Mouse (Mus musculus) adrenal gland, postnatal 10 days (tissue): ENCODE results near the gene Ebp. TPM values are rescaled to one million over a fixed set of nuclear protein-coding genes. Genes with fewer than 3 reads are reported as not detected.

ENCODE experiments used
- DNase-seq: peaks from one replicate; pipeline ENCODE4 v3.0.0; 2021; ENCODE audit warnings: mixed read lengths
- total RNA-seq, 2 experiments: library from RNA; stranded (reverse); gene quantifications; 2 replicates each; pipeline ENCODE4 v1.2.3; 2021

Ebp gene
- total RNA-seq, 2 experiments from 2014 or later, result 41.5 to 53.1 TPM

DNA sequence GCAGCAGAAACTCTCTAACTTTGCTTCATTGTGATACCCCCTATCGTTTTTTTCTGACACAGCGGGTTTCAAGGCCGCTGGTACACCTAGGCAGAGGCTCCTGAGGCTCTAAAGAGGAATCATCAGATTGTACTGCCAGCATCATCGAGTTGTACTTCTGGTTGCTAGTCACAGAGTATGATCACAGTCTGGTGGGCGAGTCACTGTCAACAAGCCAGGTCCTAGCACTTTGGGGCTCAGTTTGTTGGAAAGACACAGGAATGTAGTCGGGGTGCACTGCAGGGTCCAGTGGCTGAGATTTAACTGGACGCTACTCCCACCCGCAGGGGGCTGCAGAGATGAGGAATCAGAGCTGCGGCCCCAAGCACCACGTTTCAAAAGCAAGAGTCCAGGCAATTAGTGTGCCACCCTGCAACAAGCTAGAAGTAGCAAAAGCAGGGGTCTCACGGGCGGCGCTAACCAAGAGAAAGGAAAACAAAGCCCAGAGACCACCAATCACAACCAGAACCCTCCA is 1.1 kb downstream of the Ebp start:
- peak; percentile 5 for DNase-seq

DNA sequence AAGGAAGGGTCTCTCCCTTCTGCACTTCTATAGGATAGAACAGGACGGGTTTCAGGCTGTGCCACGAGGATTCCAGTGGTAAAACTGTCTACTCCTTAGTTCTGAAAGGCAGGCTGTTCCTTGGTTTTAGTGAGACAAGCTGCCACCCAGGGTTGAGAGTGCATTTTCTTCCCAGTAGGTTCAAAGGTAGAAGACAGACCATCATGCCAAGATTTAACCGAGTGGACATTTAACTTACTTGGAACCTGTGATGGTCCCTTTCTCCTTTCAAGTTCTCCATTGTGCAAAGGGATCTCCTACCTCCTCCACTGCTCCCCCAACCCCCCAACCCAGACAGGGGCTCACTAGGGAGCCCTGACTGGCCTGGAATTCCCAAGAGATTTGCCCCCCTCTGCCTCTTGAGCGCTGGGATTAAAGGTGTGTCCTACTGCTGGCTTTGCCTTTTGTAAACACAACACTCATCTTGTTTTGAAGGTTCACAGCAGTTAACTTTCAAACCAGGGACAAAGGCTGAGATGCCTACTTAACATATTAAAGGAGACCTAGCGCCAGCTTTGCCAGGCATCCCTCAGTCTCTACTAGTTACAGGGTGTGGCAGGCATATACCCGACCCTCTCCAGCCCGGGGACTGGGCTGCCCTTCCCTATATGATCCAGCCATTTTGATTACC is 10.3 kb downstream of the Ebp start:
- no peak for DNase-seq

DNA sequence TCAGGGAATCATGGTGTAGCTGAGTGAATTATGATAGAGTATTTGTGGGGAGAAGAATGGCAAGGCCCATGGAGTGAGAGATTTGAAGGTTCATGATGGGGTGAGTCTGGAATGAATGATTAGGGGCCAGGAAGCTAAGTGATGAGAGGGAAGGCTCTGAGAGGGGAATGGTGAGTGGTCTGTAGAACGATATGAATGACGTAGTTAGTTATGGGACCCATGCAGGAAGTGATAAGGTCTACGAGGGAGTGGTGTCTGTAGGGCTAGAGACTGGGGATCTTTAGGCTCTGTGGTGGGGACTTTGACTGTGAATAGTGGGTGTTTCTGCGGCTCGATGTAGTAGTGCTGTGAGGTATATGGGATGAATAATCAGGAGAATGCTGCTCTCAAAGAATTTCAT is 13.7 kb downstream of the Ebp start:
- no peak for DNase-seq

DNA sequence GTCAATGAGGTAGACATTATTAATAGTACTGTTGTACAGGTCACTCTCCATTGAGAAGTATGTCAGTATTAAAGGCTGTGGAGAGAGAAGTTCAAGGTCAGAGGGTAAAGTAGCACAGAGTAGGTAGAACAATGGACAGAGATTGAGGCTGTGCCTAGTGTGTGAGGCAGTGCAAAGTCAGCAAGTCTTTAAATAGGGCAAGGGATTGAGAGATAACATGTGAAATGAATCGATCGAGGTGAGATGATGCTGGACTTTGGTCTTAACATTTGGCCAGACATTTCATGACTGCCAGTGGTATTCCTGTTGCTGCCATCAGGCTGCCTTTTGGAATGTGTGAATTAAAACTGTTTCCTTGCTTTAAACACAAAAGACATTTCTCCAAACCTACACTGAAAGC is 14.4 kb downstream of the Ebp start:
- no peak for DNase-seq

DNA sequence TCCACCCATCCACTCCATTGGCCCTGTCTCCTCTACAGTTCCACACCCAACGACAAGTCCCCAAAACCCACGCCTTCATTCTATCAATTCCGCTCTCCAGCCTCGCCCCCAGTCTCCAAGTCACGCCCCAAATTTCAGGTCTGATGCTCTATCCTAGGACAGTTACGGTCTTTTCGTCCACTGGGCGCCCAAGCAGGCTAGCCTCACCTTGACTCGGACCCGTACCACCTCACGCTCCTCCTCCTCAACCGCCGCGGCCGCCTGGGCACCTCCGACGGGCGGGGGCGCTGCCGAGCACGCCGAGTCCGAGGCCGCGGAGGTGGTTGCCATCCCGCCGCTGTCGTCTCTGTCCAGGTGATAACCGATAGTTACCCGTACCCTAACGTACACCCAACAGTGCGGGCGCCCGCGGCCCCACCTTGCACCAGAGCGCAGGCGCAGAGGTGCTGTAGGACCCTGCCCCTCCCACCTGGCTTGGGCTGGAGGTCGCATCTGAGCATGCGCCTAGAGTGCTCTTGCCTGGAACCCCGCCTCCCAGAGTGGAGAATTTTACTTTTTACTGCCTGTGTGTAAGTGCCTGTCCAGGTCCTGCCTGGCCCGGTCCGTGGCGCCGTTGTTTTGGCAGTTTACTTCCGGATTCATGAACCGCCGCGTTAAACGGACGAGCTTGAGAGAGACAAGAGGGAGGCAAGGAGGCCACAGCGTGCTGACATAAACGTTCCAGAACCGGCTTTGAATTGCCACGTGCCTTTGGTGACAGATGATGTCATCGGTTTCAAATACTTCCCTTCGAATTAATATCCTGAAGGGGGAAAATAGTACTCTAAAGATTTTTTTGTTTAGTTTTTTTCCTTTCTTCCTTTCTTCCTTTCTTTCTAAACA is 17.6 kb downstream of the Ebp start, which contains the start of gene Tbc1d25:
Gene Tbc1d25 (minus strand): TSS at position 678 of the 882 bp plus-strand sequence.
- peak; percentile 87 for DNase-seq

DNA sequence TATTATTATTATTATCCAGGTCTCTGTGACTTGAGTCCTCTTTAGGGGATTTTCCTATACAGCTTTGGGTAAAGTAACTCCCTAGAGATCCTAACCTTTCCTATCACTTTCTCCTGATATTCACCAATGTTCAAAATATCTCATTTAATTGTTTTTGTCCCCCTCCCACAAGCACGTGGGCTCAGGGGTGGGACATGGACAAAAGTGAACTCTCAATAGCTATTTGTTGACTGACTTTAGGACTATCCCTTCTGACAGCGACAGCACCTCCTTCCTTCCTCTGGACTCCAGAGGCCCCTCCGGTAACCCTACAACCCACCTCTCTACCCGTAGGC is 18.2 kb downstream of the Ebp start:
- no peak for DNase-seq

DNA sequence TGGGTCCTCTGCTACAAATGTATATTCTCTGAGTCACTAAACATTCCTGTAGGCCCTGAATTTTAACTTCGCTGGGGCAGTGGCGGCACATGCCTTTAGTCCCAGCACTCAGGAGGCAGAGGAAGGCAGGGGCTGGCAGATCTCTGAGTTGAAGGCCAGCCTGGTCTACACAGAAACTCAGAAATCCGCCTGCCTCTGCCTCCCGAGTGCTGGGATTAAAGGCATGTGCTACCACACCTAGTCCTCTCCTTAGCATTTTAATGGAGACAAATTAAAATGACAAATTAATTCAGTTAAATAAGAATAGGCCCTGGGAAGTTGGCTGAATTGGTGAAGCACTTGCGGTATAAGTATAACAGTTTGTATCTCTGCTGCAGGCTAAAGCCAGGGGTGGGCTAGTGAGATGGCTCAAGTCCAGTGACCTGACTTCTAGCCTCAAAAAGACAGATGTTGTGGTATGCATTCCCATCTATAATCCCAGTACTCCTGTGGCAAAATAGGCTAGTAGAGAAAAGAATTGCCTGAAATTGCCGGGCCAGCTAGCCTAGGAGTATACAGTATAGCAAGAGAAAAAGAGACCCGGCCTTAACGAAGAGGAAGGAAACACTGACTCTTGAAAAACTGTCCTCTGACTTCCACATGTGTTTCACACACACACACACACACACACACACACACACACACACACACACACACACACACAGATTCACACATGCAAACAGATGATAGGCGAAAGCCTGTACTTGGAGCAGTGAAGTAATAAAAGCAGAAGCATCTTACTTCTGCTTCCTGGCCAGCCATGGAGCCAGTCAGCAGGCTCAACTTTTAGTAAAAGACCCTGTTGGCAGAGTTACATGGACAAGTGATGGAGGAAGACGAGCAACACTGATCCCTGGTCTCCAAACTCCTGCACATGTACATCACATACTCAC is 25.3 kb downstream of the Ebp start:
- DNase-seq, result no peak

DNA sequence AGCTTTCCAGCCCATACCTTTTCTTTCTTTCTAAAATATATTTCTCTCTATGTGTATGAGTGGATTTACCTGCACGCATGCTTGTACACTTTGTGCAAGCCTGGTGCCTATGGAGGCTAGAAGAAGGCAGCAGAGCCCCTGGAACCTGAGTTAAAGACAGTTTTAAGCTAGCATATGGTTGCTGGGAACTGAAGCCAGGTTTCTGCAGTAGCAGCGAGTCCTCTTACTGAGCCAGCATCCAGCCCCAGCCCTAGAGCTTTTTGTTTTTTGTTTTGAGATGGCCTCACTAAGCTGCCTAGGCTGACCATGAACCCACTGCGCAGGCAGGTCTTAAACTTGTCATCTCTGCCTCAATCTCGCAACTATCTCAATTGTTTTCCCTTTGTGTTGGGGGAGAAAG is 28.8 kb downstream of the Ebp start:
- DNase-seq, result no peak

DNA sequence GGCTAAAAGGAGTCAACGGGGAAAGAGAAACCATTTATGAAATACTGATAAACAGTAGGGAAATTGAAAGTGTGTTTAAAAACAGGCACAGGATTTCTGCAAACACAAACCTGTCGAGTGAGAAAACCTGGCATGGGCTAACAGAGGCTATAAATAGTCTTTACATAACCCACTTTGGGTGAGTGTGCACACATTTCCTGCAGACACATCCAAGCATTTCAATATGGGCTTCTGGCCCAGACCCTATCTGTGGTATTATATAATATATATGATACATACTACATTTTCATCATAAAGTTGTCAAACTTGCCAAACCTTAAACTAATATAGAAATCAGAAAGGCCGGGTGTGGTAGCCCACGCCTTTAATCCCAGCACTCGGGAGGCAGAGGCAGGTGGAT is 30.2 kb downstream of the Ebp start:
- DNase-seq, result no peak

DNA sequence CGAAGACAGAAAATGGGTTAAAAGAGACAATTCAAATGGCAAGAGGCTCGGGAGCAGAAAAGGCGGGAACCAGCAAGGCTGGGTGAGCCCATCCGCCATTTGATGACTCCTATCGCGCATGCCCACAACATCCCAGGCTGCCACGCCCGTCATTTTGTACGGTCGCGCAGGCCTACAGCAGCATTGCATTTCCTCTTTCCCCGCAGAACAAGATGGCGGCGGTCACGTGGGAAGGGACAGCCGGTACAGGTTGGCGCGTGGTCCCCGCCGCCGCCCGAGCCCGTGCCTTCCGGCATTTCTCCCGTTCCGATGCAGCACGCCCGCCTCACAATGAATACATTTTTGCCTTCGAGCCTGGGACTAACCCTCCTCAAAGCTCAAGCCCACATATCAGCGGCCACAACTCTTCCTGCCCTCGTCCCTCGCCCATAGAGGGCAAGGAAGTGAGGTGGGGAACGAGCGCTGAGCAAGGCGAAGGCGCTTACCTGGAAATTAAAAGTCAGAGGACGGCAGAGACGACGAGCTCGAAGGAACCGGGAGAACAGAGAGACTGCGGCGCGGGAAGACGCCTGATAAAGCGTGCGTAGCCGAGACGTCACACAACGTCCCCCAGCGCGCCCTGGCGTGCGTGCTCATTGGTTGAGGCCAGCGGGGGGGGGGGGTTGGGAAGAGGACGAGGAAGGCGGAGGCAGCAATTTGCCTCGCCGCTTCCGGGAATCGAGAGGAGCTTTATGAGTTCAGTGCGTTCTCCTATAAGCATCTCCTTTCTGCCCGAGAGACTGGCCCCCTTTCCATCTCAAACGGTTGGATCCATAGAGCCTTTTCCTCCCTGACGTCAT is 47.9 kb downstream of the Ebp start, which contains the start of gene Rbm3:
Gene Rbm3 (minus strand): TSS at position 728 of the 839 bp plus-strand sequence.
- peak; percentile 86 for DNase-seq

DNA sequence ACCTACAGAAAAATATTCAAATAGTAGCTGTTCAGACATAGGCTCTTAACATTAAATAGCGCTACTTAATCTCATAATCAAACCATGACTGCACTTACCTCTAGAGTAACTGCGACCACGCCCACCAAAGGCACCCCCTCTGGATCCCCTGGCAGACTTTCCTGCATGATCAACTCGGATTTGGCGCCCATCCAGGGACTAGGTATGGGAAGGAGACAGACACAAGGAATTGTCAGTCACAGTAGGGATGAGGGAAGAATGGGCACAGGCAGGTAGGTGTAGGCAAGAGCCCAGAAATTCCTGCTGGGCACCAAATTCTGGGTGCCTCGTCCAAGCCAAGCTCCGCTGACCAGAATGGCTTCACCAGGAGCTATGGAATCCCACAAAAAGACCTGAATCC is 49.6 kb downstream of the Ebp start:
- DNase-seq, result no peak

DNA sequence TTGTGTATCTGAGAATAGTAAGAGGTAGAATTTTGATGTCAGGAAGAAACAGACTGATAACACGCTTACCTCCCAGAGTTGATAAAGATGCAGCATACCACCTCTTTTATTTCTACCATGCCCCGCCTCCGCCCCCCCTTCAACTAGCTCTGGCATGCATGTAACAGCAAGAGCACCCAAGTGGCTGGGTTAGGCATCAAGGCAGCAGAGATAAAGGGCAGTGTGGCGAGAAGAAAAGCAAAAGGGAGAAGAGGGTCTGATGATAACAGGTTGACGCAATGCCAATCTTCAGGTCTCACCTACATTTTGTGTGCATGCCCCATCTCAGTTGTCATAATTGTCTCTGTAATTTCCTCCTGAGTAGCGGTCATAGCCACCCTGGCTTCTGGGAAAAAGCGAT is 50.4 kb downstream of the Ebp start:
- DNase-seq, result no peak

DNA sequence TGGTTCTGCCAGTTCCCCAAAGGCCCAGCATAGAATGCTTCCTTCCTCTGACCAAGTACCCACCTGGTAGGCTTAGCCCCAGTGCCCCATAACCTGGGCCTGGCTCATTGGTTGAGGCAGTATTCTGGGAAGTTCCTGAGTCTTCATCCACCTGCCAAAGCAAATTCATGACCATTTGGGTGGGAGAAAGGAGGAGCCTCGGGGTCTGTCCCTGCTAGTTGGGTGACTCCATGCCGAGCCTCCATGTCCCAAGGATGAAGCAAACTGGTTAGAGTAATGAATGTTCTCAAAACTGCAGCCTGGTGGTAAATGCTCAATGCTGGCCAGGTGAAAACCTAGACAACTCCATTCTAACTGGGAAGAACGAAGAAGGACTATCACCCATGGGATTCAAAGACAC is 52.3 kb downstream of the Ebp start:
- no peak for DNase-seq

DNA sequence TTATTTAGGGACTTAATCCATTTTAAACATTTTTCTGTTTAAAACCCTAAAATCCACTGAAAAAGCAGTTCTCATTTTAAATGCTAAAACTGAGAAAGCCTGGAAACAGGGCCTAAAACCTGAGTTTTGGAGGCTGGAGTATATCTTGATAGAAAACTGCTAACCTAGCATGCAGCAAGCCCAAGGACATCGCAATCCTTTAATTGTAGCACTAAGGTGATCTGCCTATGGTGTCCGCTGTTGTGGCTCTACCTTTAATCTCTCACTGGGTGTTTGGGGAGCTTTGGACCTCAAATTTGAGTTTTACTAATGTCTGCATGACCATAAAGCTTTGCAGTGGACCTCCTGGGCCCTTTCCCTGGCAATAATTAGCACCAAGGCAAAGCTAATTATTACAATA is 52.9 kb downstream of the Ebp start:
- DNase-seq, result no peak

DNA sequence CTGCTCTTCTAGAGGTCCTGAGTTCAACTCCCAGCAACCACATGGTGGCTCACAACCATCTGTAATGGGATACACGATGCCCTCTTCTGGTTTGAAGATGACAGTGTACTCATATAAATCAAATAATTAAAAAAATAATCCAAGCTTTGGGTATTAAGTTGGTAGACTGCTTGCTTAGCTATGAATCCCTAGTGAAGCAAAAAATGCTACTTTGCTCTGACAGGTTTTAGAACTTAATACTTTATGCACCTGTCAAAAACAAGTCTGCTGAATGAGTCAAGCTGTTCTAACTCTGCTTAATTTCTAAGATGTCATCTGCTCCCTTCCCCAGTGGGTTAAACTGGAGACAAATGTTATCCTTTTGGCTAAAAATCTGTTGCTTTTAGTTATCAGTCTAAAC is 53.8 kb downstream of the Ebp start:
- no peak for DNase-seq

DNA sequence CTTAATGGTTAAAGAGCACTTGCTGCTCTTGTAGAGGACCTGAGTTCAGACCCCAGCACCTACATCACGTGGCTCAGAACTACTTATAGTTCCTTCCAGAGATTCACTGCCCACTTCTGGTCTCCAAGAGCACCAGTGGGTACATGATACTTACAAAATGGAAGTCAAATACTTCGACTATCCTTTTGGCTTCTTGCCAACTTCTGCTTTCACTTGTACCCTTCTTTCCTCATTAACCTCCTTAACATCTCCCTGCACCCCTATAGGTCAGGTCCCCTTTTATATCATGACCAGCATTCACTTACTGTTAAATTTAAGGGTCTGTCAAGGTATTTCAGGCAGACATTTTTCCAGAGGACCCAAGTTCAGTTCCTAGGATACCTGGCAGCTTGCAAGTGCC is 57.4 kb downstream of the Ebp start:
- DNase-seq, result no peak

Other genes starting within 250 kb of the Ebp start
- 10 to 100 TPM; 17.9 to 19.2 TPM for gene Hdac6, start 245.6 kb downstream of the Ebp start, total RNA-seq
- 1 to 10 TPM; 1.2 to 2.5 TPM for gene Gata1, start 215.4 kb downstream of the Ebp start, total RNA-seq
- gene Glod5, start 175.0 kb downstream of the Ebp start, total RNA-seq, result under 1 TPM in 1 of 2 experiments, not detected in 1; 0.84 TPM
- 10 to 100 TPM; 14.6 to 18.7 TPM for gene Suv39h1, start 118.8 kb downstream of the Ebp start, total RNA-seq
- 1 to 10 TPM; 3.8 to 4.5 TPM for gene Was, start 103.0 kb downstream of the Ebp start, total RNA-seq
- gene Wdr13, start 60.6 kb downstream of the Ebp start, total RNA-seq, result 10 to 100 TPM; 40.7 to 54.9 TPM
- 100 to 1,000 TPM; 312 to 347 TPM for gene Rbm3, start 47.6 kb downstream of the Ebp start, total RNA-seq
- gene Tbc1d25, start 17.3 kb downstream of the Ebp start, total RNA-seq, result 1 to 10 TPM; 7.3 to 8.0 TPM
- 1 to 10 TPM; 5.4 to 7.8 TPM for gene Porcn, start 13.0 kb upstream of the Ebp start, total RNA-seq
- gene Ftsj1, start 58.9 kb upstream of the Ebp start, total RNA-seq, result 10 to 100 TPM; 18.3 to 22.3 TPM
- gene Slc38a5, start 77.6 kb upstream of the Ebp start, total RNA-seq, result 1 to 10 TPM; 2.5 to 2.7 TPM
- gene Ssxb10, start 133.9 kb upstream of the Ebp start, total RNA-seq, result not detected
- not detected for gene Ssxb9, start 173.5 kb upstream of the Ebp start, total RNA-seq
- gene Ssxb1, start 219.8 kb upstream of the Ebp start, total RNA-seq, result not detected